Mouse (Mus musculus) spleen, postnatal 0 days (tissue): ENCODE data around the gene Atp6v1f. TPM values are rescaled to one million over a fixed set of nuclear protein-coding genes. Genes with fewer than 3 reads are reported as not detected.

ENCODE experiments used
- polyA plus RNA-seq: library from polyadenylated mRNA; unstranded; fragments of >200 nt; fragmentation: Nextera tagmentation; extraction: Ambion mirVana; gene quantifications from 2 replicates; pipeline ENCODE4 v1.2.1, GENCODE M21; 2015

Atp6v1f gene
- 181 and 203 TPM in 2 replicates for polyA plus RNA-seq

DNA sequence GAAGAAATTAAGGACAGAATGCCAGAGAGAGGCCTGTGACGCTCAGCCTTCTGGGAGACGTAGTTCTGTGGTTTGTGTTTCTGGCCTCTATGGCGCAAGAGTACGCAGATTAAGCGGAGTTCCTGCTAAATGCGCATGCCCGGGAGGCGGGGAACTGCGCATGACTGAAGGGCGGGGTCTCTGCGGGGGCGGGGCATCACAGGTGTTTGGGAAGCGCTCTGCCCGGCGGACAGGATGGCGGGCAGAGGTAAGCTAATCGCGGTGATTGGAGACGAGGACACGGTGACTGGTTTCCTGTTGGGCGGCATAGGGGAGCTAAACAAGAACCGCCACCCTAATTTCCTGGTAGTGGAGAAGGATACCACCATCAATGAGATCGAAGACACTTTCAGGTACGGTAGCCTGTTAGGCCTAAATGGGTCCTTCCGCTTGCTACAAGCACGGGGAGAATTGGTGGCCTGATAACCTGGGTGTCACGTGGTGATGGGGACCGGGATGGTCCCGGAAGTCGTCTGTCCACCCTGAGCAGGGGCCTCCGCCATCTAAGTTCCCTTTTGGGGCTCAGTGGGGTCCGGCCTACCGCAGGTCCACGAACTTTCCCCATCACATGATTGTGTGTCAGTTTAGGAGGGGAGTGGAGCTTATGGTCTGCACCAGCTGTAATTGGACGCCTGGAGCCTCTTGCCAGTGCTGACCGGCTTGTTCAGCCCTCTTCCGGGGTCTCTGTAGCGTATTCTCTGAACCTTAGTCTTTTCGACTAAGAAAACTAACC, at the start of gene Atp6v1f:
Atp6v1f (plus strand) TSS at position 136 of the 772 bp plus-strand sequence.

GRCm38 (mm10) chr6:29433038-29433803, 34.3 kb upstream of the Atp6v1f start, which contains the start of gene Flnc:
Gene Flnc, plus strand, starts transcription at chr6:29433256.

GRCm38 (mm10) chr6:29471137-29471536, 3.6 kb downstream of the Atp6v1f start, which contains the start of gene Atp6v1fnb:
Gene Atp6v1fnb, plus strand, starts transcription at chr6:29471437.

GRCm38 (mm10) chr6:29507447-29508309, 40.2 kb downstream of the Atp6v1f start, which contains the start of gene Kcp:
Gene Kcp, minus strand, starts transcription at chr6:29507952.

Other genes with a start within 250 kb of the Atp6v1f start
- 19.7 and 22.7 TPM in 2 replicates for gene Hilpda, start 195.2 kb upstream of the Atp6v1f start, polyA plus RNA-seq
- gene Fam71f2, start 188.1 kb upstream of the Atp6v1f start, polyA plus RNA-seq, result 0.19 and 0.39 TPM in 2 replicates
- not detected in 2 replicates for gene Fam71f1, start 148.6 kb upstream of the Atp6v1f start, polyA plus RNA-seq
- gene Calu, start 119.6 kb upstream of the Atp6v1f start, polyA plus RNA-seq, result 78.6 and 88.1 TPM in 2 replicates
- 0.29 and 0.31 TPM in 2 replicates for gene Opn1sw, start 79.2 kb upstream of the Atp6v1f start, polyA plus RNA-seq
- 1.1 and 1.7 TPM in 2 replicates for gene Ccdc136, start 71.4 kb upstream of the Atp6v1f start, polyA plus RNA-seq
- 1.1 and 1.5 TPM in 2 replicates for gene Flnc, start 34.5 kb upstream of the Atp6v1f start, polyA plus RNA-seq
- not detected in 2 replicates for gene Atp6v1fnb, start 3.7 kb downstream of the Atp6v1f start, polyA plus RNA-seq
- gene Kcp, start 40.2 kb downstream of the Atp6v1f start, polyA plus RNA-seq, result 7.0 and 9.4 TPM in 2 replicates
- gene Irf5, start 58.9 kb downstream of the Atp6v1f start, polyA plus RNA-seq, result 15.0 and 22.0 TPM in 2 replicates
- 36.2 and 40.6 TPM in 2 replicates for gene Tnpo3, start 142.2 kb downstream of the Atp6v1f start, polyA plus RNA-seq
- 169 and 210 TPM in 2 replicates for gene Tspan33, start 226.5 kb downstream of the Atp6v1f start, polyA plus RNA-seq